Mouse (Mus musculus) erythroid progenitor cell, adult 5-6 weeks (primary cell): ENCODE measurements around the gene Ptgfrn. TPM values are rescaled to one million over a fixed set of nuclear protein-coding genes. Genes with fewer than 3 reads are reported as not detected.

Experiments used
- ATAC-seq: replicated peaks from 2 replicates; pipeline ENCODE4 v1.8.0; 2016; ENCODE audit warnings: moderate number of reproducible peaks, mild to moderate bottlenecking, moderate TSS enrichment, inconsistent platforms; ENCODE audit not compliant: poor library complexity, low FRiP score, severe bottlenecking
- total RNA-seq, 2 experiments: library from RNA; stranded (forward) in 1 of 2; stranded (reverse) in 1 of 2; fragments of 150-400 nt in 1 of 2; fragments of 186-747, 209-891 nt in 1 of 2; gene quantifications; 2 replicates each; pipeline versions ENCODE4 v1.2.3 to v1.2.4; 2015 to 2017; ENCODE audit warnings: low replicate concordance in 2 of 2

The Ptgfrn gene
- total RNA-seq, 2 experiments from 2014 or later, result 0.84 TPM; not detected in 1

GRCm38 (mm10) chr3:101049997-101050396 lies 60.1 kb downstream of the Ptgfrn start:
- no peak for ATAC-seq

GRCm38 (mm10) chr3:101048781-101049180 lies 61.3 kb downstream of the Ptgfrn start:
- no peak for ATAC-seq

GRCm38 (mm10) chr3:101047586-101048275 lies 62.3 kb downstream of the Ptgfrn start:
- ATAC-seq, result no peak

- no peak for ATAC-seq
Measured at GRCm38 (mm10) chr3:101045431-101045830, 64.6 kb downstream of the Ptgfrn start.

- ATAC-seq, result no peak
Measured at GRCm38 (mm10) chr3:101044686-101045085, 65.4 kb downstream of the Ptgfrn start.

- no peak for ATAC-seq
Measured at GRCm38 (mm10) chr3:101041997-101042396, 68.1 kb downstream of the Ptgfrn start.

GRCm38 (mm10) chr3:101037984-101038545 lies 72.0 kb downstream of the Ptgfrn start:
- ATAC-seq, result no peak

GRCm38 (mm10) chr3:101036001-101036400 lies 74.1 kb downstream of the Ptgfrn start:
- no peak for ATAC-seq

- ATAC-seq, result no peak
Measured at GRCm38 (mm10) chr3:101034509-101034908, 75.6 kb downstream of the Ptgfrn start.

GRCm38 (mm10) chr3:101033644-101034043 lies 76.4 kb downstream of the Ptgfrn start:
- no peak for ATAC-seq

GRCm38 (mm10) chr3:101031456-101032142 lies 78.5 kb downstream of the Ptgfrn start:
- no peak for ATAC-seq

- no peak for ATAC-seq
Measured at GRCm38 (mm10) chr3:101030630-101031029, 79.4 kb downstream of the Ptgfrn start.

GRCm38 (mm10) chr3:101029339-101029738 lies 80.7 kb downstream of the Ptgfrn start, which contains the start of gene Cd101:
Gene Cd101 (minus strand): TSS chr3:101029556.
- ATAC-seq, result no peak

GRCm38 (mm10) chr3:101026741-101027140 lies 83.3 kb downstream of the Ptgfrn start:
- no peak for ATAC-seq

- ATAC-seq, result no peak
Measured at GRCm38 (mm10) chr3:101022967-101023366, 87.1 kb downstream of the Ptgfrn start.

GRCm38 (mm10) chr3:101021481-101022051 lies 88.5 kb downstream of the Ptgfrn start:
- ATAC-seq, result no peak

GRCm38 (mm10) chr3:101021073-101021472 lies 89.0 kb downstream of the Ptgfrn start:
- no peak for ATAC-seq

- ATAC-seq, result no peak
Measured at GRCm38 (mm10) chr3:101018494-101018893, 91.6 kb downstream of the Ptgfrn start.

- ATAC-seq, result no peak
Measured at GRCm38 (mm10) chr3:101016050-101016449, 94.0 kb downstream of the Ptgfrn start.

GRCm38 (mm10) chr3:101015254-101015653 lies 94.8 kb downstream of the Ptgfrn start:
- ATAC-seq, result no peak

- no peak for ATAC-seq
Measured at GRCm38 (mm10) chr3:101013536-101013935, 96.5 kb downstream of the Ptgfrn start.
